Mouse (Mus musculus) embryo, embryonic 11 days (tissue): Measurements from ENCODE around the gene Oxa1l.

ENCODE experiments used
- DNase-seq: peaks from one replicate; pipeline ENCODE4 v3.0.0-alpha.2; 2015

Gene Oxa1l

GRCm38 (mm10) chr14:54412000-54412576 is 51.5 kb downstream of the Oxa1l start:
- DNase-seq = no peak

- peak; percentile 63 for DNase-seq
Measured at GRCm38 (mm10) chr14:54412629-54413170, 52.1 kb downstream of the Oxa1l start.

- no peak for DNase-seq
Measured at GRCm38 (mm10) chr14:54413877-54414700, 53.5 kb downstream of the Oxa1l start.

- DNase-seq = no peak
Measured at GRCm38 (mm10) chr14:54415241-54416020, 54.8 kb downstream of the Oxa1l start.

- DNase-seq = no peak
Measured at GRCm38 (mm10) chr14:54416229-54416775, 55.7 kb downstream of the Oxa1l start.

GRCm38 (mm10) chr14:54416830-54417229 is 56.2 kb downstream of the Oxa1l start:
- DNase-seq = no peak

- peak; percentile 62 for DNase-seq
Measured at GRCm38 (mm10) chr14:54417623-54418081, 57.0 kb downstream of the Oxa1l start, which contains the start of gene Slc7a7. Slc7a7 (minus strand) TSS chr14:54417780.
